Mouse (Mus musculus) heart, embryonic 15.5 days (tissue): ENCODE measurements at regions not wholly inside any gene's neighbourhood (a gene's known extent, or its start where the extent isn't known, plus 50 kb on each side); places are given as distances from the start of the nearest gene placed in this dataset.

ENCODE experiments used
- ATAC-seq: fragments of 200-750 bp; cut with Nextera tagmentation; replicated peaks from 2 replicates; pipeline ENCODE4 v1.8.0; 2017; ENCODE audit warnings: low read depth, moderate TSS enrichment; ENCODE audit not compliant: insufficient number of reproducible peaks, insufficient read depth, low FRiP score
- H3K27ac ChIP-seq: fragments of 300-500 bp; sonication (generic); 2 replicates; pipeline ENCODE4 v1.5.1; 2015; ENCODE audit warnings: mild to moderate bottlenecking, inconsistent platforms
- H3K27me3 ChIP-seq: fragments of 300-500 bp; sonication (generic); 2 replicates; pipeline ENCODE4 v1.6.1; 2015; ENCODE audit warnings: inconsistent platforms
- H3K36me3 ChIP-seq: fragments of 300-500 bp; sonication (generic); 2 replicates; pipeline ENCODE4 v1.6.1; 2015; ENCODE audit warnings: mild to moderate bottlenecking, inconsistent platforms
- H3K4me1 ChIP-seq: fragments of 300-500 bp; sonication (generic); replicated peaks from 2 replicates; pipeline ENCODE4 v1.6.1; 2015; ENCODE audit warnings: inconsistent platforms
- H3K4me2 ChIP-seq: fragments of 300-500 bp; sonication (generic); 2 replicates; pipeline ENCODE4 v1.6.1; 2015; ENCODE audit warnings: inconsistent platforms, mild to moderate bottlenecking, moderate library complexity
- H3K4me3 ChIP-seq: fragments of 300-500 bp; sonication (generic); 2 replicates; pipeline ENCODE4 v1.5.1; 2015; ENCODE audit warnings: mild to moderate bottlenecking, inconsistent platforms
- H3K9ac ChIP-seq: fragments of 300-500 bp; sonication (generic); 2 replicates; pipeline ENCODE4 v1.6.1; 2015; ENCODE audit warnings: mild to moderate bottlenecking, inconsistent platforms
- H3K9me3 ChIP-seq: fragments of 300-500 bp; sonication (generic); replicated peaks from 2 replicates; pipeline ENCODE4 v1.6.1; 2016; ENCODE audit warnings: inconsistent platforms
- WGBS: fragments of 180-500 bp; shearing (Covaris S2); methylation state at CpG from one replicate; pipeline ENCODE4 v1.1.7; 2015; ENCODE audit warnings: mixed read lengths; 5-methylcytosine and 5-hydroxymethylcytosine counted together

DNA sequence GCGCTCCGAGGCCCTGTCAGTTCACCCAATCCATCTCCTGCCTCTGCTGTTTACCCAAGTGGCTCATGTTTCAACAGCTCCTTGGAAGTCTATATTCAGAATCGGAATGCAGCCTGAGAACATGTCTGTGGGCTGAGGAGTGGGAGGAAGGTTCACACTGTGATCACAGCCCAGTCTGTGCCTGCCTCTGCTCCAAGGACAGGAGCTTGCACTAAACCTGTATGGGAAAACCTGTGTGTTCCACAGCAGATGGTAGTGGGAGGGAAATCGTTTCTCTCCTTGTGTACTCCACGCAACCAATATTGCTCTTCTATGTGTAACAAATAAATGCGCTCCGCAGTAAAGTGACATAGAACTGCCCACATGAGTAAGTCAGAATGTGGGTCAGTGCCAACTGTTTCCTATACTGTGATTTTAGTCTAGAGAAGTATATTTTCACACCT lies 514.0 kb upstream of the Epha7 start:
- H3K27ac ChIP-seq, result no peak overlapping the region

DNA sequence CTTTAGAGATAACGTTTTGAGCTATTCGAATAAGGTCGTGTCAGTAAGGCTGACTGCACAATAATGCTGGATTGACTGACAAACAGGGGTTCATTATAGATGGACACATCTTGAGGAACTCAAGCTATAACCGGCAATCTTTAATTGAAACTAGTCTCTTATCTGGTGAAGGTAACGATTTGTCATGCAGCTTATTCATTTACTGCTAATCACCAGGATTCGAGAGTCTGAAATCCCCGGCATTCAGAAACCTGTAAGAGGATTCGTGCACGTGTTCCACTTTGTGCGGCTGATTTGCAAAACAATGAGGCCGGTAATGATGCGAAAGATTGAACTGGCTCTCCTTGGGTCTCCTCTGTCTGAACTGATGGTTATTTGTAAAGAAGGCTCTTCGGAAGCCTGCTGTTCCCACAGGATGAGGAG lies 512.9 kb upstream of the Epha7 start:
- no peak for ATAC-seq

More for the DNA sequence above, 514.0 kb upstream of the Epha7 start:
- H3K4me2 ChIP-seq, result no peak overlapping the region
- peaks cover 13% of the 10 kb centered on the region for H3K4me1 ChIP-seq
- H3K4me3 ChIP-seq, result no peak overlapping the region
- WGBS, result 58% methylated on average over 7 of the region's 7 CpGs
- H3K9me3 ChIP-seq, result no peaks in the 10 kb centered on the region
- ATAC-seq, result no peak
- no peak overlapping the region for H3K9ac ChIP-seq
- H3K27me3 ChIP-seq, result no peaks in the 10 kb centered on the region
- no peaks in the 10 kb centered on the region for H3K36me3 ChIP-seq

DNA sequence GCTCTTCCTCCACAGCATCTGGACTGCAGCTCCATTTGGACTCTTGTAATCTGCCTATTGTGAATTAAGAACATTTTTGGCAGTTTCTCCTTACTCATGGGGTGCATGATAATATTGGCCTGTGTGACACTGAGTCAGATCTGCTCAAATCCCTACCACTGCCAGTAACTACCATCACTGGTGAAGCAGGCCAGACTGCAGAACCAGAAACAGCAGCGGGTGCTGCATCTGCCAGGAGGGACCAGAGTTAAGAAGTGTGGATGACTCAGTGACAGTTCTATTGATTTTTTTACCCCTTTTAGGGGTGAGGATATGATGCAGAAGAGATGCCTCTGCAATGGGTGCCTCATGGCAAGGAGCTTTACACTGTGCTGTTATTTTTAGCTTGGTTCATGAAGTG lies 511.2 kb upstream of the Epha7 start:
- Histone ChIP-seq H3K27ac (no peak overlapping the region), H3K9me3 (no peaks in the 10 kb centered on the region), H3K4me3 (no peak overlapping the region), H3K4me2 (no peak overlapping the region), H3K9ac (no peak overlapping the region), H3K36me3 (no peaks in the 10 kb centered on the region), H3K27me3 (no peaks in the 10 kb centered on the region), H3K4me1 (peaks cover 13% of the 10 kb centered on the region)
- ATAC-seq, result no peak
- WGBS, result 59% methylated on average over 1 of the region's 1 CpGs

More for the DNA sequence above, 512.9 kb upstream of the Epha7 start:
- no peaks in the 10 kb centered on the region for H3K36me3 ChIP-seq
- 47% methylated on average over 13 of the region's 13 CpGs for WGBS
- no peak overlapping the region for H3K4me3 ChIP-seq
- H3K27me3 ChIP-seq, result no peaks in the 10 kb centered on the region
- H3K4me2 ChIP-seq, result peak overlapping the region; percentile 18; the same call in 1 of the 2 replicates
- H3K9ac ChIP-seq, result no peak overlapping the region
- H3K4me1 ChIP-seq, result peaks cover 13% of the 10 kb centered on the region
- no peaks in the 10 kb centered on the region for H3K9me3 ChIP-seq
- H3K27ac ChIP-seq, result no peak overlapping the region

DNA sequence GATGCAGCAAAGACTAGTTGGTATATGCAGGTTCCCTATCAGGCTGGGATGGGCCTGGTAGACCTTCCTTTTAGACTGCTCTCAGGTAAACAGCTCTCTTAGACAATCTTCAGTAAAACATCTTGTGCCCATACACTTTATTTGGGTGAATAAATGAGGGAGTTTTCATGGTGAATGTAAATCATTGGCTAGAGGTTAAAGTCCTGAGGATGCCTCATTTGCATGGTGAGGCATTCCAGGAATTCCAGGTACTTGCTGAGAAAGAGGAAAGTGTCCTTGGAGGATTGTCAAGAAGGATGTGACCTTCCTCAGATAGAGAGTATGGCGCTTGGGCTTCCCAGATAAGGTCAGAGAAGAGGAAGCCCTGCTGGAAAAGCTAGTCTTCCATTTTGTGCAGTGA lies 481.9 kb upstream of the Epha7 start:
- ATAC-seq, result no peak
- no peak overlapping the region for H3K4me3 ChIP-seq

DNA sequence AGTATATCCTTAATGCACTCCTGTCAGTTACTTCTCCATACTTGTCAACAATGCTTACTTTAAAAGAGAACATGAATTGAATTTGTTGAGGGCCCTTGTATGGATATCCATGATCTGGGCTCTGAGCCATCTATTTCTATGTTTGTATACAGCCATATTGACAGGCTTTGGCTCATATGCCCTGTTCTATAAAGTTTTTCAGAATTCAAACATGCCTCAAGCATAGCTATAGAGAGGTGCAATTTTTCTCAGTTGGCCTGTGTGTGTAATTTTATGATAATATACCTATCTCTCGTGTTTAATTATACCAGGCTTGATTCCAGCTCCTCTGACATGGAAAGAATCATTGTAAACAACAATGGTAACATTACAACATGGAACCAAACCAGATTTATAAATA lies 448.4 kb upstream of the Epha7 start:
- no peak for ATAC-seq
- Histone ChIP-seq H3K4me2 (no peak overlapping the region), H3K9me3 (no peaks in the 10 kb centered on the region), H3K9ac (no peak overlapping the region), H3K4me3 (no peak overlapping the region), H3K27me3 (no peaks in the 10 kb centered on the region), H3K4me1 (no peaks in the 10 kb centered on the region), H3K27ac (no peak overlapping the region), H3K36me3 (no peaks in the 10 kb centered on the region)
- WGBS, result 67% methylated on average over 1 of the region's 1 CpGs

More for the DNA sequence above, 481.9 kb upstream of the Epha7 start:
- Histone ChIP-seq H3K9me3 (no peaks in the 10 kb centered on the region), H3K36me3 (no peaks in the 10 kb centered on the region), H3K27ac (no peak overlapping the region), H3K9ac (no peak overlapping the region), H3K27me3 (no peaks in the 10 kb centered on the region), H3K4me2 (no peak overlapping the region), H3K4me1 (no peaks in the 10 kb centered on the region)
- 81% methylated on average over 1 of the region's 1 CpGs for WGBS

DNA sequence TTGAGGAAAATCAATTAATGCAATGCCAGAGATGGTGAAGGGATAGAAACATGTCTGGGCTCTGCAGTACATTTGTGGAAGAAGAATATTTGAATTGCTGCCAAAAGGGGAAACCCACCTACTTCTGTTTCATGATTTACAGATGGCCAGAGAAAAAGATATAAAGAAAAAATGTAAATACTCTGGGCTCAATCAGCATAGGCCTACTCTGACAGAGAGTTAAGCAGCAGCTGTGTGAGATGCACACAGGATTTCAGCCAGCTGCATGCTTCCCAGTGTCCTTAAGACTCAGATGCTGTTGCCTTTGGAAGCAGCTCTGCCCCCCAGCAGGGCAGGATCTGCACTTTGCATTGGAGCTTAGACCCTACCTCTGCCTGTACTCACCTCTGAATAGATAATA lies 435.8 kb upstream of the Epha7 start:
- H3K9ac ChIP-seq, result no peak overlapping the region
- H3K4me2 ChIP-seq, result no peak overlapping the region
- no peaks in the 10 kb centered on the region for H3K4me1 ChIP-seq
- no peak overlapping the region for H3K27ac ChIP-seq
- H3K9me3 ChIP-seq, result no peaks in the 10 kb centered on the region
- no peak overlapping the region for H3K4me3 ChIP-seq
- ATAC-seq, result no peak
- no peaks in the 10 kb centered on the region for H3K27me3 ChIP-seq
- H3K36me3 ChIP-seq, result no peaks in the 10 kb centered on the region

DNA sequence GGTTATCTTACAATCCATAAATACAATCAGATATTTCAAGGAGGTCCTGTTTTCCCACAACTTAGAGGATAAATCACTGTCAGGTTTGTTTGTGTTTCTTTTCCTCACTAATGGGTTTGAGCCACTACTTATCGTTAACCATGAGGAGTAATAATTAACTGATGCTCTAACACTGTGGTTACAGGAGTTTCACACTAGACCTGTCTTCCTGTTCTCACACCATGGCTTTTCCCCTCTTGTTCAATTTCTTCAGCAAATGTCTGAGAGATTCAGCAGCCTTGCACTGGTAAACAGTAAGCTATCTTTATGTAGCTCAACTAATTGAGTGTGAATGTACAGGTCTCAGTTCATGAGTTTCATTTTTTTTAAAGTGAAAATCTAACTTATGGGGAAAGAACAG lies 434.3 kb upstream of the Epha7 start:
- Histone ChIP-seq H3K9ac (no peak overlapping the region), H3K4me3 (no peak overlapping the region), H3K27me3 (no peaks in the 10 kb centered on the region), H3K36me3 (no peaks in the 10 kb centered on the region), H3K9me3 (no peaks in the 10 kb centered on the region), H3K4me1 (no peaks in the 10 kb centered on the region), H3K4me2 (no peak overlapping the region), H3K27ac (no peak overlapping the region)
- ATAC-seq, result no peak
- 41% methylated on average over 1 of the region's 1 CpGs for WGBS

DNA sequence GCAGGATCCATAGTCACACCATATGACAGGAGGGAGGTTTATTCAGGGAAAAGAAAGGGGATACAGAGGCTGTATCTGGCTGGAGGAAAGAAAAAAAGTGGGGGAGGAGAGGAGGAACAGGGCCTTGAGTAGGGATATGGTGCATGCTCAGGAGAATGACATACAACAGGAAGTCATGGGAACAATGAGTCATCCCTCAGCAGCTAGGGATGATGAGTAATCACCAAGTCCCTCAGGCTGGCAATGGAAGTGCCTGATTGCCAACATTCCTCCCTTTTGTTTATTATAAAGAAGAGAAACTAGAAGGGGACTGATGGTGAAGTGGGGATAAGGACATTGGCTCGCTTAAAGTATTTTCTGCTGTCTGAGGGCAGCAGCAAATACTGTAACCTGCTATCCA lies 388.6 kb upstream of the Epha7 start:
- WGBS, result 48% methylated on average over 1 of the region's 1 CpGs
- Histone ChIP-seq H3K27me3 (no peaks in the 10 kb centered on the region), H3K9ac (no peak overlapping the region), H3K27ac (no peak overlapping the region), H3K4me1 (no peaks in the 10 kb centered on the region), H3K9me3 (no peaks in the 10 kb centered on the region), H3K4me2 (no peak overlapping the region), H3K36me3 (no peaks in the 10 kb centered on the region), H3K4me3 (no peak overlapping the region)
- ATAC-seq, result no peak

DNA sequence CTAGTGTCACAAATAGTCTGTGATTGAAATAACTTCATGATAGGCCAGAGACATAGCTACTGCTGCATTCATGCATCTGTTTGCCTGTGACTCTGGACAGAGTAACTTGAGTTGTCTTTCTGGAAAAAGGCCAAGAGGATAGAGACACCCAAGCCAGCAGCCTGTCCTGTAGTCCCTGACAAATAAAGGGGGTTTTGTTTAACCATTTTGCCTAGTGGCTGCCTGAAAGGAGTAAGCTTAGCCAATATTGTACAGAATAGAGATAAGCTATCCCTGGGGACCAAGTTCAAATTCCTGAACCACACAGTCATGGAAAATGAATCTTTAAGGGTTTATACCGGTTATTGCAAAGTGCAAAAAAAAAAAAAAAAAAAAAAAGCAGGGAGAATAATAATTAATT lies 372.8 kb upstream of the Epha7 start:
- 28% methylated on average over 1 of the region's 1 CpGs for WGBS
- ATAC-seq, result peak; percentile 76; the same call in 1 of the 2 replicates
- H3K36me3 ChIP-seq, result no peaks in the 10 kb centered on the region
- H3K4me1 ChIP-seq, result peaks cover 2% of the 10 kb centered on the region; the same call in 1 of the 2 replicates
- H3K4me2 ChIP-seq, result no peak overlapping the region
- no peak overlapping the region for H3K4me3 ChIP-seq
- H3K9ac ChIP-seq, result no peak overlapping the region
- H3K9me3 ChIP-seq, result no peaks in the 10 kb centered on the region
- H3K27me3 ChIP-seq, result no peaks in the 10 kb centered on the region
- no peak overlapping the region for H3K27ac ChIP-seq

DNA sequence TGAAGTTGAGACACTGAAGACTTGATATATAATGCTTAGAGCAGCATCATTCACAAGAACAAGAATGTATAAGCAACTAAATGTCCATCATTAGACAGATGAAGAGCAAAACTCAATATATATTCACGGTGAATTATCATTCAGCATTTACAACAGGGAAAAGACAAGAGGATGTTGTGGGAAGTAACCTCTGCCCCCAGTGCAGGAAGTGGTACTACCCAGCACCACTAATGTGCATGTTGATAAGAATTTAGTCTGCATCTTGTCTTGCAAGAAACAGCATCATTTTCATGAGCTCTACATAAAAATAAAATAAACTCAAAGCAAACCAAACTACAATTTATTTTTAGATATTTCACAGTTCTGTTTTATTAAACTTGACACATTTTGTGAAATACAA lies 359.8 kb upstream of the Epha7 start:
- ATAC-seq, result no peak

DNA sequence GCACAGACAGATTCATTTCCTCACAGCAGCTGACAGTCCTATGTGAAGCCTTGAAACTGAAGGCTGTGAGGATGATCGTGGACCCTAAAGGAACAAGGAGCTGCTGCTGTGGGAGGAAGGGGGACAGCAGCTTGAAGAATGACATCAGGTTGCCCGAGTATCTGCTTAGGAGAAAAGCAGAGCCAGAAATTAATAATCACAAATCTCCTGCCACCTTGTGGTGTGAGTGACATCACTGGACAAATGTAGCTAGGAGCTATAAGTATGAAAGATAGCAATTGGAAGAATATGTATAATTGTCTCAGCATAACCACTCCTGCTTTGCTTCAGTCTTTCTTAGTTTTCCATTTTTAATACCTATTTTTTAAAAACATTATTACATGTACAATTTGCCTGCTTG lies 356.6 kb upstream of the Epha7 start:
- H3K9ac ChIP-seq, result no peak overlapping the region
- H3K4me2 ChIP-seq, result no peak overlapping the region
- no peaks in the 10 kb centered on the region for H3K36me3 ChIP-seq
- ATAC-seq, result no peak
- H3K27ac ChIP-seq, result no peak overlapping the region
- H3K27me3 ChIP-seq, result no peaks in the 10 kb centered on the region
- 36% methylated on average over 2 of the region's 2 CpGs for WGBS
- H3K9me3 ChIP-seq, result no peaks in the 10 kb centered on the region
- H3K4me3 ChIP-seq, result no peak overlapping the region
- no peaks in the 10 kb centered on the region for H3K4me1 ChIP-seq

More for the DNA sequence above, 359.8 kb upstream of the Epha7 start:
- no peaks in the 10 kb centered on the region for H3K27me3 ChIP-seq
- H3K9ac ChIP-seq, result no peak overlapping the region
- H3K36me3 ChIP-seq, result no peaks in the 10 kb centered on the region
- no peak overlapping the region for H3K4me2 ChIP-seq
- H3K4me3 ChIP-seq, result no peak overlapping the region
- H3K9me3 ChIP-seq, result no peaks in the 10 kb centered on the region
- no peaks in the 10 kb centered on the region for H3K4me1 ChIP-seq
- H3K27ac ChIP-seq, result no peak overlapping the region
- WGBS, result 54% methylated on average over 1 of the region's 1 CpGs
